Mouse (Mus musculus): Measurements from ENCODE around the gene Higd2a. TPM values are rescaled to one million over a fixed set of nuclear protein-coding genes. Genes with fewer than 3 reads are reported as not detected.

Higd2a gene
- polyA plus RNA-seq, 1 experiment from 2014 or later: 127 TPM

GRCm38 (mm10) chr13:54589414-54589995, 502 bp upstream of the Higd2a start:
- peaks cover 24% of the 10 kb centered on the region for H3K4me1 ChIP-seq

GRCm38 (mm10) chr13:54591776-54592356, 1.9 kb downstream of the Higd2a start:
- H3K36me3 ChIP-seq: peaks cover 53% of the 10 kb centered on the region
- peaks cover 24% of the 10 kb centered on the region for H3K4me1 ChIP-seq
- ATAC-seq: no peak
- 77% methylated on average over 8 of the region's 8 CpGs for WGBS (ENCODE audit: insufficient replicate concordance)
- H3K9me3 ChIP-seq (replicated peaks): no peaks in the 10 kb centered on the region
- H3K4me2 ChIP-seq: peak overlapping the region; percentile 86
- H3K27ac ChIP-seq: no peak overlapping the region
- H3K9ac ChIP-seq: 0 out of 2 replicates have a peak overlapping the region, but pooled peaks have one; percentile 91
- no peaks in the 10 kb centered on the region for H3K27me3 ChIP-seq (replicated peaks)
- peak overlapping the region; percentile 91; the same call in 1 of the 2 replicates for H3K4me3 ChIP-seq

More at GRCm38 (mm10) chr13:54589414-54589995, 502 bp upstream of the Higd2a start:
- peaks cover 54% of the 10 kb centered on the region for H3K36me3 ChIP-seq
- H3K27ac ChIP-seq: peak overlapping the region; percentile 65
- peak overlapping the region; percentile 91 for H3K4me3 ChIP-seq
- peak; percentile 36 for ATAC-seq
- H3K27me3 ChIP-seq (replicated peaks): no peaks in the 10 kb centered on the region
- H3K4me2 ChIP-seq: peak overlapping the region; percentile 86
- 1% methylated on average over 24 of the region's 24 CpGs for WGBS (ENCODE audit: insufficient replicate concordance)
- peak overlapping the region; percentile 91 for H3K9ac ChIP-seq
- H3K9me3 ChIP-seq (replicated peaks): no peaks in the 10 kb centered on the region

GRCm38 (mm10) chr13:54593617-54594016, 3.6 kb downstream of the Higd2a start:
- peaks cover 54% of the 10 kb centered on the region for H3K36me3 ChIP-seq
- H3K27ac ChIP-seq: no peak overlapping the region
- no peaks in the 10 kb centered on the region for H3K27me3 ChIP-seq (replicated peaks)
- WGBS (ENCODE audit: insufficient replicate concordance): 82% methylated on average over 11 of the region's 11 CpGs
- no peak overlapping the region for H3K4me2 ChIP-seq
- H3K4me3 ChIP-seq: no peak overlapping the region
- no peaks in the 10 kb centered on the region for H3K9me3 ChIP-seq (replicated peaks)
- H3K4me1 ChIP-seq: peaks cover 23% of the 10 kb centered on the region
- no peak for ATAC-seq
- no peak overlapping the region for H3K9ac ChIP-seq

- Histone ChIP-seq H3K4me2 (no peak overlapping the region), H3K9me3 (replicated peaks) (no peaks in the 10 kb centered on the region), H3K27ac (no peak overlapping the region), H3K4me3 (no peak overlapping the region), H3K27me3 (replicated peaks) (no peaks in the 10 kb centered on the region), H3K4me1 (peaks cover 12% of the 10 kb centered on the region), H3K9ac (no peak overlapping the region), H3K36me3 (peaks cover 73% of the 10 kb centered on the region)
- WGBS (ENCODE audit: insufficient replicate concordance): 76% methylated on average over 8 of the region's 8 CpGs
- no peak for ATAC-seq
These were observed 6.2 kb downstream of the Higd2a start for GRCm38 (mm10) chr13:54596107-54596690.

GRCm38 (mm10) chr13:54596870-54597269, 6.9 kb downstream of the Higd2a start:
- H3K9me3 ChIP-seq (replicated peaks): no peaks in the 10 kb centered on the region
- no peak for ATAC-seq
- H3K27ac ChIP-seq: no peak overlapping the region
- peaks cover 75% of the 10 kb centered on the region for H3K36me3 ChIP-seq
- WGBS (ENCODE audit: insufficient replicate concordance): 67% methylated on average over 5 of the region's 5 CpGs
- H3K4me1 ChIP-seq: peaks cover 5% of the 10 kb centered on the region
- no peaks in the 10 kb centered on the region for H3K27me3 ChIP-seq (replicated peaks)
- no peak overlapping the region for H3K4me2 ChIP-seq
- H3K4me3 ChIP-seq: no peak overlapping the region
- H3K9ac ChIP-seq: no peak overlapping the region

- Histone ChIP-seq H3K9me3 (replicated peaks) (no peaks in the 10 kb centered on the region), H3K9ac (no peak overlapping the region), H3K27me3 (replicated peaks) (no peaks in the 10 kb centered on the region), H3K4me2 (no peak overlapping the region), H3K4me1 (peaks cover 3% of the 10 kb centered on the region; the same call in 1 of the 2 replicates), H3K4me3 (no peak overlapping the region), H3K27ac (no peak overlapping the region), H3K36me3 (peaks cover 72% of the 10 kb centered on the region)
- 86% methylated on average over 12 of the region's 12 CpGs for WGBS (ENCODE audit: insufficient replicate concordance)
- ATAC-seq: no peak
These were observed 8.7 kb downstream of the Higd2a start for GRCm38 (mm10) chr13:54598622-54599143.

- H3K9me3 ChIP-seq (replicated peaks): no peaks in the 10 kb centered on the region
- no peak for ATAC-seq
- no peaks in the 10 kb centered on the region for H3K27me3 ChIP-seq (replicated peaks)
- peaks cover 15% of the 10 kb centered on the region for H3K4me1 ChIP-seq
- no peak overlapping the region for H3K4me2 ChIP-seq
- H3K27ac ChIP-seq: no peak overlapping the region
- H3K4me3 ChIP-seq: no peak overlapping the region
- no peak overlapping the region for H3K9ac ChIP-seq
- WGBS (ENCODE audit: insufficient replicate concordance): 75% methylated on average over 3 of the region's 3 CpGs
- H3K36me3 ChIP-seq: peaks cover 69% of the 10 kb centered on the region
These were observed 12.7 kb downstream of the Higd2a start for GRCm38 (mm10) chr13:54602639-54603111.

- Histone ChIP-seq H3K9ac (no peak overlapping the region), H3K9me3 (replicated peaks) (no peaks in the 10 kb centered on the region), H3K4me1 (peaks cover 20% of the 10 kb centered on the region), H3K4me3 (no peak overlapping the region), H3K4me2 (no peak overlapping the region), H3K27me3 (replicated peaks) (no peaks in the 10 kb centered on the region), H3K27ac (no peak overlapping the region), H3K36me3 (peaks cover 60% of the 10 kb centered on the region)
- ATAC-seq: no peak
These were observed 13.5 kb downstream of the Higd2a start for GRCm38 (mm10) chr13:54603501-54603900.

- 77% methylated on average over 4 of the region's 4 CpGs for WGBS (ENCODE audit: insufficient replicate concordance)
- H3K4me1 ChIP-seq: peaks cover 27% of the 10 kb centered on the region
- H3K9me3 ChIP-seq (replicated peaks): no peaks in the 10 kb centered on the region
- no peak overlapping the region for H3K4me3 ChIP-seq
- H3K27ac ChIP-seq: no peak overlapping the region
- H3K4me2 ChIP-seq: no peak overlapping the region
- H3K36me3 ChIP-seq: peaks cover 53% of the 10 kb centered on the region
- H3K9ac ChIP-seq: no peak overlapping the region
- no peak for ATAC-seq
- H3K27me3 ChIP-seq (replicated peaks): no peaks in the 10 kb centered on the region
These were observed 14.2 kb downstream of the Higd2a start for GRCm38 (mm10) chr13:54604221-54604620.

GRCm38 (mm10) chr13:54605426-54605825, 15.4 kb downstream of the Higd2a start:
- no peak for ATAC-seq
- H3K27ac ChIP-seq: no peak overlapping the region
- 79% methylated on average over 5 of the region's 5 CpGs for WGBS (ENCODE audit: insufficient replicate concordance)

GRCm38 (mm10) chr13:54607204-54607603, 17.2 kb downstream of the Higd2a start:
- peak; percentile 52 for ATAC-seq
- Histone ChIP-seq H3K9ac (peak overlapping the region; percentile 42), H3K27ac (peak overlapping the region; percentile 81), H3K4me3 (peak overlapping the region; percentile 4; the same call in 1 of the 2 replicates), H3K4me1 (peaks cover 50% of the 10 kb centered on the region), H3K36me3 (peaks cover 38% of the 10 kb centered on the region), H3K9me3 (replicated peaks) (no peaks in the 10 kb centered on the region), H3K27me3 (replicated peaks) (no peaks in the 10 kb centered on the region), H3K4me2 (peak overlapping the region; percentile 95)
- WGBS (ENCODE audit: insufficient replicate concordance): 43% methylated on average over 5 of the region's 5 CpGs

More at GRCm38 (mm10) chr13:54605426-54605825, 15.4 kb downstream of the Higd2a start:
- H3K4me3 ChIP-seq: no peak overlapping the region
- H3K9me3 ChIP-seq (replicated peaks): no peaks in the 10 kb centered on the region
- peaks cover 47% of the 10 kb centered on the region for H3K36me3 ChIP-seq
- H3K9ac ChIP-seq: no peak overlapping the region
- H3K4me1 ChIP-seq: peaks cover 39% of the 10 kb centered on the region
- H3K27me3 ChIP-seq (replicated peaks): no peaks in the 10 kb centered on the region
- no peak overlapping the region for H3K4me2 ChIP-seq

- Histone ChIP-seq H3K4me1 (peaks cover 50% of the 10 kb centered on the region), H3K9me3 (replicated peaks) (no peaks in the 10 kb centered on the region), H3K4me2 (peak overlapping the region; percentile 95), H3K4me3 (peak overlapping the region; percentile 83; the same call in 1 of the 2 replicates), H3K27me3 (replicated peaks) (no peaks in the 10 kb centered on the region), H3K36me3 (peaks cover 38% of the 10 kb centered on the region), H3K9ac (0 out of 2 replicates have a peak overlapping the region, but pooled peaks have one; percentile 90), H3K27ac (peak overlapping the region; percentile 81)
- peak; percentile 82 for ATAC-seq
- WGBS (ENCODE audit: insufficient replicate concordance): 28% methylated on average over 3 of the region's 3 CpGs
These were observed 18.0 kb downstream of the Higd2a start for GRCm38 (mm10) chr13:54608002-54608401.

All from liver, embryonic 12.5 days (tissue).